In genomic region chr16:4879101-4879707, GRCm38 (mm10) we compare ENCODE assay signal across 7 mouse cellular contexts. TPM values are rescaled to one million over a fixed set of nuclear protein-coding genes. Genes with fewer than 3 reads are reported as not detected.
DNase-seq lines count a peak whose midpoint lies in the region; ATAC-seq lines count a peak whose summit lies in the region.

No protein-coding gene starts in this region.

- peak overlapping the region; percentile 74 for H3K9ac ChIP-seq in lung, embryonic 15.5 days

- H3K27ac ChIP-seq in lung, embryonic 15.5 days: peak overlapping the region; percentile 99
- peak overlapping the region; percentile 96 for H3K27ac ChIP-seq in forebrain, embryonic 10.5 days

- peaks cover 10% of the 10 kb centered on the region for H3K36me3 ChIP-seq in lung, embryonic 15.5 days
- peaks cover 27% of the 10 kb centered on the region for H3K36me3 ChIP-seq in forebrain, embryonic 10.5 days (replicated peaks)

- DNase-seq in lung, postnatal 25 days (ENCODE audit: low spot score): no peak
- DNase-seq in forebrain, embryonic 10.5 days (ENCODE audit: extremely low spot score, low spot score): no peak
- DNase-seq in kidney, postnatal 25 days: peak; percentile 52 to 78
- peak; percentile 63 for DNase-seq in right cerebral cortex, postnatal 4 days

- no peaks in the 10 kb centered on the region for H3K9me3 ChIP-seq in lung, embryonic 15.5 days
- H3K9me3 ChIP-seq in forebrain, embryonic 10.5 days: no peaks in the 10 kb centered on the region

- ATAC-seq in lung, embryonic 15.5 days (ENCODE audit: borderline replicate concordance, extremely low read depth, low FRiP score, low TSS enrichment): peak; percentile 2; the same call in 1 of the 2 replicates
- ATAC-seq in activated CD4-positive, CD25-positive, alpha-beta regulatory T cell, adult 4 months: peak; percentile 34
- peak; percentile 2; the same call in 1 of the 2 replicates for ATAC-seq in megakaryocyte, adult 5-6 weeks (ENCODE audit: poor library complexity, severe bottlenecking)

- H3K4me2 ChIP-seq in lung, embryonic 15.5 days: peak overlapping the region; percentile 69

- peak overlapping the region; percentile 76 for H3K4me3 ChIP-seq in lung, embryonic 15.5 days
- peak overlapping the region; percentile 96 for H3K4me3 ChIP-seq in forebrain, embryonic 10.5 days

- no peaks in the 10 kb centered on the region for H3K27me3 ChIP-seq in lung, embryonic 15.5 days
- no peaks in the 10 kb centered on the region for H3K27me3 ChIP-seq in forebrain, embryonic 10.5 days (ENCODE audit: poor library complexity, severe bottlenecking)

- WGBS in lung, embryonic 15.5 days: under 1% methylated on average over 48 of the region's 54 CpGs
- under 1% methylated on average over 54 of the region's 54 CpGs for WGBS in forebrain, embryonic 10.5 days

- H3K4me1 ChIP-seq in lung, embryonic 15.5 days: peaks cover 54% of the 10 kb centered on the region
- peaks cover 36% of the 10 kb centered on the region for H3K4me1 ChIP-seq in forebrain, embryonic 10.5 days

RNA-seq across cellular contexts. Expression of gene Ubald1, which starts 0.9 kb away (rescaled TPM):
- polyA plus RNA-seq in lung, embryonic 15.5 days (2015; fragmentation: Nextera tagmentation; extraction: Ambion mirVana): 35.7 TPM in 2 replicates
- 10 to 100 TPM; 26.7 to 26.8 TPM for polyA plus RNA-seq in activated CD4-positive, CD25-positive, alpha-beta regulatory T cell, adult 4 months (2017; shearing (Covaris generic))
- 27.3 and 28.1 TPM in 2 replicates for polyA plus RNA-seq in forebrain, embryonic 10.5 days (2016; fragmentation: Nextera tagmentation; extraction: Ambion mirVana)
- 32.1 and 34.6 TPM in 2 replicates for total RNA-seq in megakaryocyte, adult 5-6 weeks (2015)
- 11.3 and 18.3 TPM in 2 replicates for total RNA-seq in megakaryocyte, adult 5-6 weeks (2017)

RNA-seq across cellular contexts. Expression of gene Mgrn1, which starts 6.8 kb away (rescaled TPM):
- 88.1 and 93.0 TPM in 2 replicates for polyA plus RNA-seq in lung, embryonic 15.5 days (2015; fragmentation: Nextera tagmentation; extraction: Ambion mirVana)
- 10 to 100 TPM; 25.9 to 33.6 TPM for polyA plus RNA-seq in activated CD4-positive, CD25-positive, alpha-beta regulatory T cell, adult 4 months (2017; shearing (Covaris generic))
- 66.2 and 66.3 TPM in 2 replicates for polyA plus RNA-seq in forebrain, embryonic 10.5 days (2016; fragmentation: Nextera tagmentation; extraction: Ambion mirVana)
- 30.4 and 33.0 TPM in 2 replicates for total RNA-seq in megakaryocyte, adult 5-6 weeks (2015)
- 32.1 and 41.0 TPM in 2 replicates for total RNA-seq in megakaryocyte, adult 5-6 weeks (2017)

RNA-seq across cellular contexts. Expression of gene 4930562C15Rik, which starts 44.0 kb away (rescaled TPM):
- polyA plus RNA-seq in lung, embryonic 15.5 days (2015; fragmentation: Nextera tagmentation; extraction: Ambion mirVana): 0.57 and 0.69 TPM in 2 replicates
- 1 to 10 TPM in 1 of 2 experiments, under 1 TPM in 1; 0.88 to 1.4 TPM for polyA plus RNA-seq in activated CD4-positive, CD25-positive, alpha-beta regulatory T cell, adult 4 months (2017; shearing (Covaris generic))
- polyA plus RNA-seq in forebrain, embryonic 10.5 days (2016; fragmentation: Nextera tagmentation; extraction: Ambion mirVana): 0.22 and 0.25 TPM in 2 replicates
- not detected in 2 replicates for total RNA-seq in megakaryocyte, adult 5-6 weeks (2015)
- not detected in 2 replicates for total RNA-seq in megakaryocyte, adult 5-6 weeks (2017)

RNA-seq across cellular contexts. Expression of gene Nudt16l1, which starts 59.4 kb away (rescaled TPM):
- 150 and 167 TPM in 2 replicates for polyA plus RNA-seq in lung, embryonic 15.5 days (2015; fragmentation: Nextera tagmentation; extraction: Ambion mirVana)
- polyA plus RNA-seq in activated CD4-positive, CD25-positive, alpha-beta regulatory T cell, adult 4 months (2017; shearing (Covaris generic)): 10 to 100 TPM; 86.6 to 90.3 TPM
- 138 and 144 TPM in 2 replicates for polyA plus RNA-seq in forebrain, embryonic 10.5 days (2016; fragmentation: Nextera tagmentation; extraction: Ambion mirVana)
- 16.7 and 22.9 TPM in 2 replicates for total RNA-seq in megakaryocyte, adult 5-6 weeks (2015)
- 10.2 and 14.0 TPM in 2 replicates for total RNA-seq in megakaryocyte, adult 5-6 weeks (2017)

Comparison
In these comparisons a context has a peak if more than half of its experiments do, and no peak if none do; other contexts are left out.
1. DNase-seq: peak in kidney, postnatal 25 days (2 of 2) and right cerebral cortex, postnatal 4 days (single experiment); none in lung, postnatal 25 days (single experiment) and forebrain, embryonic 10.5 days (single experiment).
2. Peak in every context shown above with its lines, with median percentiles within 50 percentile points of each other: ATAC-seq.